Comparison of ENCODE assay signal across 8 mouse cellular contexts in genomic region chr9:44488416-44488815, GRCm38 (mm10). TPM values are rescaled to one million over a fixed set of nuclear protein-coding genes. Genes with fewer than 3 reads are reported as not detected.
A peak's percentile ranks its signal among the peaks of the same experiment; 100 is the strongest.
DNase-seq lines count a peak whose midpoint lies in the region; ATAC-seq lines count a peak whose summit lies in the region.

No protein-coding gene starts in this region.

- H3K36me3 ChIP-seq in heart, embryonic 11.5 days (ENCODE audit: control insufficient read depth, insufficient read depth, low read length), result no peaks in the 10 kb centered on the region
- H3K36me3 ChIP-seq in embryonic facial prominence, embryonic 11.5 days (replicated peaks; ENCODE audit: control insufficient read depth, insufficient read depth, low read depth, low read length), result no peaks in the 10 kb centered on the region
- H3K36me3 ChIP-seq in hindbrain, embryonic 11.5 days (ENCODE audit: control insufficient read depth, insufficient read depth, low read length), result no peaks in the 10 kb centered on the region
- H3K36me3 ChIP-seq in liver, embryonic 16.5 days (ENCODE audit: control insufficient read depth, insufficient read depth), result no peaks in the 10 kb centered on the region
- H3K36me3 ChIP-seq in stomach, embryonic 16.5 days (ENCODE audit: control insufficient read depth, insufficient read depth, low read length), result no peaks in the 10 kb centered on the region

- no peak overlapping the region; the same call in 1 of the 2 replicates for H3K4me3 ChIP-seq in heart, embryonic 11.5 days (ENCODE audit: low read depth, low read length)
- H3K4me3 ChIP-seq in embryonic facial prominence, embryonic 11.5 days (ENCODE audit: low read depth, low read length), result 0 out of 2 replicates have a peak overlapping the region, but pooled peaks have one; percentile 7
- no peak overlapping the region for H3K4me3 ChIP-seq in hindbrain, embryonic 11.5 days (ENCODE audit: low read depth, low read length)
- H3K4me3 ChIP-seq in liver, embryonic 16.5 days (ENCODE audit: low read depth, low read length), result no peak overlapping the region
- peak overlapping the region; percentile 94 for H3K4me3 ChIP-seq in stomach, embryonic 16.5 days (replicated peaks; ENCODE audit: low read length)

- peak overlapping the region; percentile 61 for H3K9ac ChIP-seq in heart, embryonic 11.5 days (ENCODE audit: low read depth, low read length)
- H3K9ac ChIP-seq in embryonic facial prominence, embryonic 11.5 days (replicated peaks; ENCODE audit: low read length), result 0 out of 2 replicates have a peak overlapping the region, but pooled peaks have one; percentile 27
- H3K9ac ChIP-seq in hindbrain, embryonic 11.5 days (ENCODE audit: low read depth, low read length), result no peak overlapping the region
- no peak overlapping the region for H3K9ac ChIP-seq in liver, embryonic 16.5 days (ENCODE audit: low read depth, low read length)
- H3K9ac ChIP-seq in stomach, embryonic 16.5 days (ENCODE audit: low read length), result peak overlapping the region; percentile 98

- DNase-seq in heart, adult 11 months, result no peak
- no peak for DNase-seq in embryonic facial prominence, embryonic 11.5 days (ENCODE audit: low spot score)
- no peak for DNase-seq in hindbrain, embryonic 11.5 days (ENCODE audit: low spot score)
- no peak for DNase-seq in frontal cortex, adult 2 months (ENCODE audit: extremely low spot score in 1 of 2, low spot score in 1 of 2)
- DNase-seq in thymus, adult 18-20 months, result no peak

- ATAC-seq in heart, embryonic 11.5 days (replicated peaks; ENCODE audit: insufficient number of reproducible peaks, low FRiP score, low TSS enrichment), result no peak
- no peak for ATAC-seq in embryonic facial prominence, embryonic 11.5 days (replicated peaks; ENCODE audit: insufficient number of reproducible peaks, low FRiP score, low TSS enrichment, low read depth)
- no peak for ATAC-seq in hindbrain, embryonic 11.5 days (ENCODE audit: low FRiP score)
- no peak for ATAC-seq in liver, embryonic 16.5 days (ENCODE audit: low read depth)
- ATAC-seq in stomach, embryonic 16.5 days (ENCODE audit: insufficient read depth, low FRiP score), result no peak

- H3K9me3 ChIP-seq in heart, embryonic 11.5 days (replicated peaks; ENCODE audit: control insufficient read depth, low read length), result no peaks in the 10 kb centered on the region
- H3K9me3 ChIP-seq in embryonic facial prominence, embryonic 11.5 days (replicated peaks; ENCODE audit: control insufficient read depth, low read length), result no peaks in the 10 kb centered on the region
- H3K9me3 ChIP-seq in hindbrain, embryonic 11.5 days (ENCODE audit: control insufficient read depth, low read length), result no peaks in the 10 kb centered on the region
- H3K9me3 ChIP-seq in liver, embryonic 16.5 days (replicated peaks; ENCODE audit: control insufficient read depth, low read length), result no peaks in the 10 kb centered on the region
- no peaks in the 10 kb centered on the region for H3K9me3 ChIP-seq in stomach, embryonic 16.5 days (replicated peaks; ENCODE audit: control insufficient read depth, low read length)

- no peaks in the 10 kb centered on the region for H3K27me3 ChIP-seq in heart, embryonic 11.5 days (ENCODE audit: control insufficient read depth, insufficient read depth, low read length)
- H3K27me3 ChIP-seq in embryonic facial prominence, embryonic 11.5 days (ENCODE audit: control insufficient read depth, insufficient read depth, low read length), result no peaks in the 10 kb centered on the region
- no peaks in the 10 kb centered on the region for H3K27me3 ChIP-seq in hindbrain, embryonic 11.5 days (ENCODE audit: control insufficient read depth, insufficient read depth, low read length)
- peaks cover 13% of the 10 kb centered on the region for H3K27me3 ChIP-seq in liver, embryonic 16.5 days (ENCODE audit: control insufficient read depth, insufficient read depth, low read depth, low read length)
- no peaks in the 10 kb centered on the region for H3K27me3 ChIP-seq in stomach, embryonic 16.5 days (ENCODE audit: control insufficient read depth, insufficient read depth, low read length)

- peak overlapping the region; percentile 87 for H3K27ac ChIP-seq in heart, embryonic 11.5 days (ENCODE audit: low read depth, low read length)
- peak overlapping the region; percentile 60 for H3K27ac ChIP-seq in embryonic facial prominence, embryonic 11.5 days (replicated peaks; ENCODE audit: low read depth, low read length)
- H3K27ac ChIP-seq in hindbrain, embryonic 11.5 days (ENCODE audit: low read depth, low read length), result no peak overlapping the region
- H3K27ac ChIP-seq in liver, embryonic 16.5 days (ENCODE audit: low read length), result peak overlapping the region; percentile 78
- peak overlapping the region; percentile 97 for H3K27ac ChIP-seq in stomach, embryonic 16.5 days (ENCODE audit: low read length)

- H3K4me1 ChIP-seq in heart, embryonic 11.5 days (ENCODE audit: control insufficient read depth, insufficient read depth, low read length), result peaks cover 92% of the 10 kb centered on the region
- H3K4me1 ChIP-seq in embryonic facial prominence, embryonic 11.5 days (ENCODE audit: control insufficient read depth, insufficient read depth, low read length), result peaks cover 59% of the 10 kb centered on the region
- peaks cover 59% of the 10 kb centered on the region for H3K4me1 ChIP-seq in hindbrain, embryonic 11.5 days (replicated peaks; ENCODE audit: control insufficient read depth, insufficient read depth, low read length)
- H3K4me1 ChIP-seq in liver, embryonic 16.5 days (ENCODE audit: control insufficient read depth, low read depth, low read length), result peaks cover 23% of the 10 kb centered on the region
- H3K4me1 ChIP-seq in stomach, embryonic 16.5 days (ENCODE audit: control insufficient read depth, insufficient read depth, low read length), result peaks cover 86% of the 10 kb centered on the region

- H3K4me2 ChIP-seq in heart, embryonic 11.5 days, result peak overlapping the region; percentile 84
- H3K4me2 ChIP-seq in embryonic facial prominence, embryonic 11.5 days (ENCODE audit: low read depth, low read length), result peak overlapping the region; percentile 42; the same call in 1 of the 2 replicates
- H3K4me2 ChIP-seq in hindbrain, embryonic 11.5 days (replicated peaks; ENCODE audit: low read depth, low read length), result peak overlapping the region; percentile 4; the same call in 1 of the 2 replicates
- H3K4me2 ChIP-seq in liver, embryonic 16.5 days (ENCODE audit: low read depth, low read length), result peak overlapping the region; percentile 50
- H3K4me2 ChIP-seq in stomach, embryonic 16.5 days (ENCODE audit: low read depth, low read length), result peak overlapping the region; percentile 87

- WGBS in heart, embryonic 11.5 days (ENCODE audit: insufficient replicate concordance), result 19% methylated on average over 8 of the region's 8 CpGs
- 15% methylated on average over 8 of the region's 8 CpGs for WGBS in embryonic facial prominence, embryonic 11.5 days
- 14% methylated on average over 8 of the region's 8 CpGs for WGBS in hindbrain, embryonic 11.5 days
- 42% methylated on average over 8 of the region's 8 CpGs for WGBS in liver, embryonic 16.5 days (ENCODE audit: insufficient replicate concordance)
- 11% methylated on average over 8 of the region's 8 CpGs for WGBS in stomach, embryonic 16.5 days

RNA-seq across cellular contexts. Expression of gene Bcl9l, which starts 5.8 kb away (rescaled TPM):
- polyA plus RNA-seq in heart, embryonic 11.5 days (2014; fragmentation: Nextera tagmentation; extraction: Ambion mirVana), result 8.7 and 9.3 TPM in 2 replicates
- 10.3 and 11.8 TPM in 2 replicates for polyA plus RNA-seq in embryonic facial prominence, embryonic 11.5 days (2014; fragmentation: Nextera tagmentation; extraction: Ambion mirVana)
- 8.6 and 10.1 TPM in 2 replicates for polyA plus RNA-seq in hindbrain, embryonic 11.5 days (2014; fragmentation: Nextera tagmentation; extraction: Ambion mirVana)
- polyA plus RNA-seq in liver, embryonic 16.5 days (2015; fragmentation: Nextera tagmentation; extraction: Ambion mirVana), result 2.2 TPM in 2 replicates
- 9.0 and 10.6 TPM in 2 replicates for polyA plus RNA-seq in stomach, embryonic 16.5 days (2015; fragmentation: Nextera tagmentation; extraction: Ambion mirVana)
- 20.1 and 21.7 TPM in 2 replicates for polyA plus RNA-seq in frontal cortex, adult 2 months (2012; rRNA removed)

RNA-seq across cellular contexts. Expression of gene Upk2, which starts 33.6 kb away (rescaled TPM):
- polyA plus RNA-seq in heart, embryonic 11.5 days (2014; fragmentation: Nextera tagmentation; extraction: Ambion mirVana), result 0.14 TPM in 1 of 2 replicates, not detected in the other
- 0.59 and 1.3 TPM in 2 replicates for polyA plus RNA-seq in embryonic facial prominence, embryonic 11.5 days (2014; fragmentation: Nextera tagmentation; extraction: Ambion mirVana)
- 0.83 TPM in 1 of 2 replicates, not detected in the other for polyA plus RNA-seq in hindbrain, embryonic 11.5 days (2014; fragmentation: Nextera tagmentation; extraction: Ambion mirVana)
- polyA plus RNA-seq in liver, embryonic 16.5 days (2015; fragmentation: Nextera tagmentation; extraction: Ambion mirVana), result not detected in 2 replicates
- polyA plus RNA-seq in stomach, embryonic 16.5 days (2015; fragmentation: Nextera tagmentation; extraction: Ambion mirVana), result 31.1 and 39.0 TPM in 2 replicates
- 0.19 TPM in 1 of 2 replicates, not detected in the other for polyA plus RNA-seq in frontal cortex, adult 2 months (2012; rRNA removed)

RNA-seq across cellular contexts. Expression of gene Foxr1, which starts 47.5 kb away (rescaled TPM):
- polyA plus RNA-seq in heart, embryonic 11.5 days (2014; fragmentation: Nextera tagmentation; extraction: Ambion mirVana), result not detected in 2 replicates
- not detected in 2 replicates for polyA plus RNA-seq in embryonic facial prominence, embryonic 11.5 days (2014; fragmentation: Nextera tagmentation; extraction: Ambion mirVana)
- polyA plus RNA-seq in hindbrain, embryonic 11.5 days (2014; fragmentation: Nextera tagmentation; extraction: Ambion mirVana), result not detected in 2 replicates
- not detected in 2 replicates for polyA plus RNA-seq in liver, embryonic 16.5 days (2015; fragmentation: Nextera tagmentation; extraction: Ambion mirVana)
- not detected in 2 replicates for polyA plus RNA-seq in stomach, embryonic 16.5 days (2015; fragmentation: Nextera tagmentation; extraction: Ambion mirVana)
- polyA plus RNA-seq in frontal cortex, adult 2 months (2012; rRNA removed), result not detected in 2 replicates

Comparison
In these comparisons a context has a peak if more than half of its experiments do, and no peak if none do; other contexts are left out.
1. H3K4me2 ChIP-seq: peak in every context shown above with its lines; median percentile 87 in stomach, embryonic 16.5 days; 84 in heart, embryonic 11.5 days; 50 in liver, embryonic 16.5 days; 42 in embryonic facial prominence, embryonic 11.5 days; 4 in hindbrain, embryonic 11.5 days.
2. H3K4me3 ChIP-seq: peak in embryonic facial prominence, embryonic 11.5 days (single experiment) and stomach, embryonic 16.5 days (single experiment); none in heart, embryonic 11.5 days (single experiment), hindbrain, embryonic 11.5 days (single experiment) and liver, embryonic 16.5 days (single experiment).
3. H3K9ac ChIP-seq: peak in heart, embryonic 11.5 days (single experiment), embryonic facial prominence, embryonic 11.5 days (single experiment) and stomach, embryonic 16.5 days (single experiment); none in hindbrain, embryonic 11.5 days (single experiment) and liver, embryonic 16.5 days (single experiment).
4. RNA of gene Upk2, which starts 33.6 kb away (polyA plus RNA-seq): 31.1 to 39.0 TPM in stomach, embryonic 16.5 days; 0.83 TPM in hindbrain, embryonic 11.5 days, 0.59 to 1.3 TPM in embryonic facial prominence, embryonic 11.5 days, 0.14 TPM in heart, embryonic 11.5 days, not detected in liver, embryonic 16.5 days and 0.19 TPM in frontal cortex, adult 2 months; every median in the first group is over 10 times any median in the second.